Comparison of ENCODE assay signal across 7 mouse cellular contexts in the genomic region with DNA sequence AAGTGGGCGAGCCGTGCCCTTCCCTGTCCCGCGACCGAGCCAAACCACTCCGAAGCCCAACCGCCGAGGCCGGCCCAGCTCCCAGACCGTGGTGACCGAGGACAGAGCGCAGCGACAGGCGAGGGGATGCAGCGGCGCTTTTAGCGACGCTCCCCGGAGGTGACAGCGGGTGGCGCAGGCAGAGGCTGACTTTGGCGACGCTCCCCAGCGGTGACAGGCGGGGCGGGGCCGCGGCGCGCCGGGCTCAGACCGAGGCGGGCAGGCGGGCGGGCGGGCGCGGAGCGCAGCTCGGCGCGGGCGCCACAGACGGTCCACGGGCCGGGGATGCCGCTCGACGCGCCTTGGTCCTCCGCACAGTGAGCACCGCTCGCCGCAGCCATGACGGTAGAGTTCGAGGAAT. TPM values are rescaled to one million over a fixed set of nuclear protein-coding genes. Genes with fewer than 3 reads are reported as not detected.
A peak's percentile ranks its signal among the peaks of the same experiment; 100 is the strongest.
DNase-seq lines count a peak whose midpoint lies in the region; ATAC-seq lines count a peak whose summit lies in the region.

No protein-coding gene starts in this region.

- peaks cover 45% of the 10 kb centered on the region for H3K36me3 ChIP-seq in limb, embryonic 10.5 days
- peaks cover 20% of the 10 kb centered on the region for H3K36me3 ChIP-seq in midbrain, embryonic 11.5 days (ENCODE audit: control insufficient read depth, insufficient read depth, low read length)

- peak overlapping the region; percentile 99 for H3K4me2 ChIP-seq in midbrain, embryonic 11.5 days

- no peaks in the 10 kb centered on the region for H3K27me3 ChIP-seq in limb, embryonic 10.5 days (ENCODE audit: low read depth, poor library complexity, severe bottlenecking)
- no peaks in the 10 kb centered on the region for H3K27me3 ChIP-seq in midbrain, embryonic 11.5 days (ENCODE audit: control insufficient read depth, insufficient read depth, low read length)

- H3K9ac ChIP-seq in midbrain, embryonic 11.5 days (ENCODE audit: low read length), result peak overlapping the region; percentile 90

- DNase-seq in adrenal gland, adult (ENCODE audit: inconsistent age in 2 of 2, low spot score in 1 of 2), result peak; percentile 89 to 95
- peak; percentile 82 to 91 for DNase-seq in cerebellum, postnatal 36 days
- DNase-seq in gastrocnemius, postnatal 10 days, result peak; percentile 90
- DNase-seq in limb, embryonic 10.5 days (ENCODE audit: low spot score), result peak; percentile 90
- DNase-seq in midbrain, embryonic 11.5 days (ENCODE audit: low spot score, missing footprints), result peak; percentile 97
- peak; percentile 73 for DNase-seq in skeletal muscle tissue, adult 2 months (ENCODE audit: low read depth, low spot score)

- no peaks in the 10 kb centered on the region for H3K9me3 ChIP-seq in limb, embryonic 10.5 days (replicated peaks)
- no peaks in the 10 kb centered on the region for H3K9me3 ChIP-seq in midbrain, embryonic 11.5 days (ENCODE audit: control insufficient read depth, low read length)

- peak overlapping the region; percentile 93 for H3K27ac ChIP-seq in limb, embryonic 10.5 days
- peak overlapping the region; percentile 96 for H3K27ac ChIP-seq in midbrain, embryonic 11.5 days (ENCODE audit: low read depth, low read length)

- H3K4me1 ChIP-seq in limb, embryonic 10.5 days, result peaks cover 38% of the 10 kb centered on the region
- H3K4me1 ChIP-seq in midbrain, embryonic 11.5 days (ENCODE audit: control insufficient read depth, insufficient read depth, low read length), result peaks cover 26% of the 10 kb centered on the region

- WGBS in limb, embryonic 10.5 days, result under 1% methylated on average over 41 of the region's 56 CpGs
- WGBS in midbrain, embryonic 11.5 days, result under 1% methylated on average over 56 of the region's 56 CpGs

- ATAC-seq in inflammation-experienced regulatory T-cells, adult 6 months, result peak; percentile 78
- ATAC-seq in midbrain, embryonic 11.5 days (ENCODE audit: low FRiP score), result peak; percentile 91

- H3K4me3 ChIP-seq in limb, embryonic 10.5 days, result peak overlapping the region; percentile 92
- peak overlapping the region; percentile 92 for H3K4me3 ChIP-seq in midbrain, embryonic 11.5 days (ENCODE audit: low read depth, low read length)

RNA-seq across cellular contexts. Expression of a gene that starts 0.4 kb away (rescaled TPM):
- 10 to 100 TPM; 13.8 to 23.1 TPM for total RNA-seq in gastrocnemius, postnatal 10 days (2021)
- 1 to 10 TPM; 4.0 to 9.1 (median 5.8) TPM for polyA plus RNA-seq in inflammation-experienced regulatory T-cells, adult 6 months (2017; shearing (Covaris generic))
- polyA plus RNA-seq in limb, embryonic 10.5 days (2016; fragmentation: Nextera tagmentation; extraction: Ambion mirVana), result 20.9 and 25.3 TPM in 2 replicates
- polyA plus RNA-seq in midbrain, embryonic 11.5 days (2014; fragmentation: Nextera tagmentation; extraction: Ambion mirVana), result 25.6 and 27.5 TPM in 2 replicates

RNA-seq across cellular contexts. Expression of a gene that starts 0.4 kb away (rescaled TPM):
- 10 to 100 TPM; 16.9 to 23.6 TPM for total RNA-seq in gastrocnemius, postnatal 10 days (2021)
- 10 to 100 TPM; 14.1 to 20.3 (median 15.8) TPM for polyA plus RNA-seq in inflammation-experienced regulatory T-cells, adult 6 months (2017; shearing (Covaris generic))
- 52.4 and 55.5 TPM in 2 replicates for polyA plus RNA-seq in limb, embryonic 10.5 days (2016; fragmentation: Nextera tagmentation; extraction: Ambion mirVana)
- polyA plus RNA-seq in midbrain, embryonic 11.5 days (2014; fragmentation: Nextera tagmentation; extraction: Ambion mirVana), result 37.2 and 39.4 TPM in 2 replicates

RNA-seq across cellular contexts. Expression of a gene that starts 22.7 kb away (rescaled TPM):
- total RNA-seq in gastrocnemius, postnatal 10 days (2021), result 10 to 100 TPM; 18.9 to 21.7 TPM
- polyA plus RNA-seq in inflammation-experienced regulatory T-cells, adult 6 months (2017; shearing (Covaris generic)), result 10 to 100 TPM; 81.9 to 88.2 (median 86.6) TPM
- polyA plus RNA-seq in limb, embryonic 10.5 days (2016; fragmentation: Nextera tagmentation; extraction: Ambion mirVana), result 106 and 107 TPM in 2 replicates
- polyA plus RNA-seq in midbrain, embryonic 11.5 days (2014; fragmentation: Nextera tagmentation; extraction: Ambion mirVana), result 102 and 103 TPM in 2 replicates

RNA-seq across cellular contexts. Expression of a gene that starts 22.8 kb away (rescaled TPM):
- 10 to 100 TPM; 13.6 to 20.5 TPM for total RNA-seq in gastrocnemius, postnatal 10 days (2021)
- 10 to 100 TPM; 14.2 to 19.2 (median 19.1) TPM for polyA plus RNA-seq in inflammation-experienced regulatory T-cells, adult 6 months (2017; shearing (Covaris generic))
- polyA plus RNA-seq in limb, embryonic 10.5 days (2016; fragmentation: Nextera tagmentation; extraction: Ambion mirVana), result 18.9 and 19.0 TPM in 2 replicates
- polyA plus RNA-seq in midbrain, embryonic 11.5 days (2014; fragmentation: Nextera tagmentation; extraction: Ambion mirVana), result 24.7 and 24.8 TPM in 2 replicates

RNA-seq across cellular contexts. Expression of a gene that starts 28.9 kb away (rescaled TPM):
- total RNA-seq in gastrocnemius, postnatal 10 days (2021), result under 1 TPM; 0.11 to 0.26 TPM
- polyA plus RNA-seq in inflammation-experienced regulatory T-cells, adult 6 months (2017; shearing (Covaris generic)), result under 1 TPM; 0.16 to 0.40 (median 0.30) TPM
- polyA plus RNA-seq in limb, embryonic 10.5 days (2016; fragmentation: Nextera tagmentation; extraction: Ambion mirVana), result 0.24 and 0.31 TPM in 2 replicates
- 0.34 and 0.59 TPM in 2 replicates for polyA plus RNA-seq in midbrain, embryonic 11.5 days (2014; fragmentation: Nextera tagmentation; extraction: Ambion mirVana)

Comparison
In these comparisons a context has a peak if more than half of its experiments do, and no peak if none do; other contexts are left out.
1. Peak in every context shown above with its lines: DNase-seq, ATAC-seq, H3K4me3 ChIP-seq and H3K27ac ChIP-seq.